Mouse (Mus musculus) frontal cortex, postnatal 36 days (tissue): ENCODE measurements around the gene Mecom.
A peak's percentile ranks its signal among the peaks of the same experiment; 100 is the strongest.
"Not testable (repeated sequence)": the region's sequence is repeated elsewhere in the genome, so short reads cannot be mapped to it uniquely, and the experiment has no call there.

Experiments
- DNase-seq, 2 experiments: peaks; one replicate each; pipeline ENCODE4 v3.0.0; 2022; ENCODE audit warnings: low spot score in 2 of 2

Gene Mecom

DNA sequence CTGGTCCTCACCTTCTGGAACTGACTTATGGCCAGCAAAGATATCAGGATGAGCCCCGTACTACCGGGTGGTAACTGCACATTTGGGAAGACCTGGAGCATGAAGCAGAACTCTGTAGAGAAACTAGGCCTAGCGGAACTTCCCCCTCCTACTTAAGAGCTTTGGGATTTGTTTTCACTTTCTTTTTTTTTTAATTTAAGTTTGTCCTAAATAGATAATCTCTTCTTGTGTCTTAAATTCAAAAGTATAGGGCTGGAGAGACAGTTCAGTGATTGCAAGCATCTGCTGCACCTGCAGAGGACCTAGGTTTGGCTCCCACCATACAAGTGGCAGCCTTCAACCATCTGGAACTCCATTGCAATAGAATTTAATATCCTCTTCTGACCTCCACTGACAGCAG is at the start of gene Mecom:
TSS of gene Mecom (minus strand) at position 101 of the 400 bp plus-strand sequence.
- DNase-seq = no peak

DNA sequence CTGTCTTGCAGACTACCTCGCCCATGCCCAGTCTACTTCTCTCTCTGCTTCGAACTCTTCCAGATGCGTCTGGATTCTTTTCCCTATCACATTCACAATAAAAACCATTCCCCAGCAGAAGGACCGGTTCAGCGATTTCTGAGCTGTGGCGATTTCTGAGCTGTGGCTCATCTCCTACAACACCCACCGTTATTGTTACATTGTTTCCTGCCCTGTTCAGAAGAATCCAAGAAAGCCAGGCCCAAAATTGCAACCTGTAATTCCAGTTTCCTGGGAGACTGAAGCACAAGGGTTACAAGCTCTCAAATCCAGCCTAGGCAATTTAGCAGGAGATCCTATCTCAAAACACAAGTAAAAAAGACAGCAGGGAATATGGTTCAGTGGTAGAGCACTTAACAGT is 49.5 kb upstream of the Mecom start:
- DNase-seq = no peak

DNA sequence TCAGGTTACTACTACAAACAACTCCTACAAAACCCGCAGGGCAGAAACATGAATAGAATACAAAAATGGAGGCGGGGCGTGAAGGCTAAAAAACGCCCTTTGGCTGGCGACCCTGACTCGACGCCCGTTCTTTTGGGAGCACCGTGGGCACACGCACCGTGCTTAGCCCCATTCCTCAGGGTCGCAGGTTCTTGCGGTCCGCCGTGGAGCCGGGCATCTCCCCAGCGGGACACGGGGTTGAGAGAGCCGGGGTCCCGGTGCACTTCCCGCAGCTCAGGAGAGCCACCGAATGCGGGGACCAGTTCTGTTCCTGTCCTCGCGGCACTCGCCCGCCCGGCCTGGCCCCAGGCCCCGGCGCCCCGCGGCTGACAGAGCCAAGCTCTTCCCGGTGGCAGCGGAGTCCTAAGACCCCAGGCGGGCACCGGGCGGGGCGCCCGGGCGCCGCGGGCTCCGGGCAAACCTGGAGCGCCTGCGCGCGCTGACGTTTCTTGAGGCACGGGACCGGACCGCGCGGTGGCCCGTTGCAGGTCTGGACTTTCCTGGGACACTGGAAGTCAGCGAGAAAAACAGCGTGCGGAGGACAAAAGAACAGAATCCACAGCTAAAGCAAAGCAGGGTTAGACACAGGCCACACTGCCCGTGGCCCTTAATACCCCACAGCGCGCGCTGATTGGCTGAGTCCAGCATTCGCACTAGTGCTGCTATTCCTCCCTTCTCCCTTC is 47.5 kb upstream of the Mecom start:
- DNase-seq = peak; percentile 23 to 35

DNA sequence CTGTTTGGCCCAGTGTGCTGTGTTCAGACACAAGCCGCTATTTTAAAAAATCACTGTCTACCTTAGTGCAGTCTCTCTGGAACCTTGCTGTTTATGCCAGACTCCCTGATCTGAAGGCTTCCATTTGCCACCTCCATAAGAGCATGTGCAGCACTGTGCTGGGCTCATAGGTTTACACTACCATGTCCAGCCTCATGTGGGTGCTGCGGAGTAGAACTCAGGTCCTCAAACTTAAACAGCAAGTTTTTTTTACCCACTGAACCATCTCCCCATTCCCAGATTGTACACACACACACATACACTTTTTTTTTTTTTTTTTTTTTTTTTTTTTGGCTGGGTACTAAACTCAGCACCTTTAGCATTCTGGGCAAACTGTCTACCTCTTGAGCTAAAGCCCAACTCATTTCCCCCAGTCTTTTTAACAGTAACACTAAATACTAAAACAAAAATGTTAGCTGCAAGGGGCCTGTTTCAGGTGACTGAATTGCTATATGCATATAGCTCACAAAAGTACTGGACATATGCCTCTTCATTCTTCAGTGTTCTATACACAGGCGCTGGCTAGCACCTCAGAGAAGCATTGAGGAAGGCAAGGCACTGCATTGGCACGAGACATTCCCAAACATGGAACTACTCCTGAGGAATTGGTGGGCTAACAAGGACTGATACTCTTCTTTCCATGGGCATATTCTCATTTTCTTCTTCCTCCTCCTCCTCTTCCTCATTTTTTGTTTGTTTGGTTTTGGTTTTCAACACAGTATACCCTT is 46.1 kb upstream of the Mecom start:
- DNase-seq = no peak

DNA sequence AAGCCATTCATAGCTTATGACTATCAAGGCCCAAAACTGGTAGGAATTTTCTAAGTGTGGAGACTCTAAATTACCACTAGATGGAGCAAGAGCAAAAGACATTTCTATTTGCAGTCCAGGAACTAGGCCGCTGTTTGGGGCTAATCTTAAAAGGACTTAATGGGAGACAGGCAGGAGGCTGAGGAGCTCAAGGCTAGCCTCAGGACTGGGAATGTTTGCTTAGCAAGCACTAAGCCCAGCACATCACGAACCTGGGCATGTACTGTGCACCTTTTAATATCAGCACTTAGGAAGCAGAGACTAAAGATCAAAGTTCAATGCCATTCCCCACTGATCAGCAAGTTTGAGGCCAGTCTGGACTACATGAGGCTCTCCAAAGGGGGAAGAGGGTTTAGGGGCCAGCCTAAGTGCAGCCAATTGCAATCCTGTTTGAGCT is 44.6 kb upstream of the Mecom start:
- DNase-seq = peak in 1 of 2 experiments; percentile 17

DNA sequence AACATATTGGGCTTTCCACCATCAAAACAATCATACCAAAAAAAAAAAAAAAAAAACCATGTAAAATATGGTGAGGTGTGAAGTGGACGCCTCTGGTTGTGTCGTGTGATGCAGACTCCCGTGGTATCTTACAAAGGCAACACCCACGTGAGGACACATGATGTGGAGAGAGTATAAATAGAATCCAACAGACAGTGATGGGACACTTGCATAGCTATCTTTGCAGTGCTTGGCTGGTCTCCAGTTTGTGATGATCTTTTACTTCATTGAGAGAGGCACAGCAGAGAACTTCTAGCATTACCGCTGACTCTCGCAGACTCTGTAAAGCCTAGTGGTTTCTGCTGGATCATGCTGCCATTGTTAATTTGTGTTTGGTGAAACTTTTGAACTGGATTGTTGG is 41.1 kb upstream of the Mecom start:
- no peak for DNase-seq

DNA sequence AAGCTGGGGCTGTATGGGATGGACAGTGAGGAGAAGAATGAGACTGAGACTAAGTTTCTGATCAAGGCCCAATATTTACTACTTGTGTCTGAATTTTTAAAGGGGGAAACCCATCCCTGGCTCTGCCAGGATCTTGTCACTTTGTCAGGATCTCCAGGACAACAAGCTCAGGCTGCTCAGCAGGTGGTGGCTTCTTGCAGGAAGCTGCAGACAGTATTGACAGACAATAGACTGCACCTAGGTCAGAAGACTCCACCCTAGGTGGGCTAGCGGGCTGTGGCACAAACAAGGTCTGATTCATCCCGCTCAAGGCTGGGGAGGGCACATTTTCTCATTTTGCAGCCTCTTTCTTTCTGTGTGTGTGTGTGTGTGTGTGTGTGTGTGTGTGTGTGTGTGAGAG is 25.7 kb upstream of the Mecom start:
- DNase-seq = no peak

DNA sequence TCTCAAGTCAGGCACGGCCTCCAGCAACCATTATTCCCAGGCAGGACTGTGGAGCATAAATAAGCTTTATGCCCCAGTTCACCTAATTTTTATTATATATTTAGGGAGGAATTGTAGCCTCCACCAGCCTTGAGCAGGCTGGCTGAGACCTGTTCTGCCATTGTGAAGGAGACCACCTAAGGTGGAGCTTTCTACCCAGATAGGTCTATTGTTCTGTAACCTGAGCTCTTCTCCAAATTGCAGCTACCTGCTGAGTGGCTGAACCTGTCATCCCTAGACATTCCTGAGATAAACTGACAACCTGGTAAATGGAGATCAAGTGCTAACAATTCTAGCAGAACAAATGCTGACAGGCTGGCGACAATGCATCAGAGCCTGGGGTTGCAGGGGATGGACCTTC is 18.5 kb upstream of the Mecom start:
- DNase-seq = not testable (repeated sequence)

DNA sequence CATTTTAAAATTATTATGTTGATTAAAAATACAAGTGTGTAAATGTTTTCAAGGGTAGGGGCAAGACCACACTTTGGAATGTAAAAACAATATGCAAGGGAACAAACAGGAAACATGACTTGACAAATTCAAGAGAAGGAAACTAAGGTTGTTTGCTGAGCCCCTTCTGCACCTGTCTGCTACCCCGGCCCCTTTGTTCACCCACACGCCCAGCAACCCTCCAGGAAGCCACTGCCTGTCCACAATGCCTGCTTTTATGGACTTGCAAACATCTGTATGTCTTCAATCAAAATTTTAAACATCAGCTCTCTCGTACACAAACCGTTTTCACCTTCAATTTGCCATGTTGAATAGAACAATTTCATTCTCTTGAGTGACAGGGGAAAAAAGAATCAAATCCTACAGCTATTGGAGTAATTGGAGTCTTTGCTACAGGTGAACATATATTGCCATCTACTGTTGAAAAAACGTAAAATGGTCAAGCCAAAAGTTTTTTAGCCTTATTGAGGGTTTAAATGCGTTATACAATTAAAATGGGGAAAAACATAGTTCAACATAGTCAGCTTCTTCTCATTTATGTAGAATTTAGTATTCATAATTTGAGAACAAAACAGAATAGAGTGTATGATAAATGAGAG is 13.0 kb upstream of the Mecom start:
- no peak for DNase-seq

DNA sequence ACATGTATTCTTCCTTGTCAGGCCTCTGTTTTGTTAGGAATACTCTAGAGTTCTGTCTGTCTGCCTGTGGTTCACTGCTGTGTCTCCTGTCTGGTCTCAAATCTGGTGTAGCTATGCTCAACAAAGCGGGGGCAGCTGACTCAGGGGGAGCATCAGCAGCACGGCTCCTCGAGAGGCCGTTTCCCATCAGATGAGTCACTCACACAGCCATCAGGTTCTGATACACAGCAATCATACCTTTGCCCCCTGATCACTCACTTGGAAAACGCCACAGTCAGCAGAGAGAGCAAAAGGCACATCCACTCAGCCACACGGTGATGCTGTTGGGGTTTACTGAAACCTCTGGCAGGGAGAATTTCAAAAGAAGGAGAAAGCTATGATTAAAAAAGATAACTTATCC is 5.9 kb upstream of the Mecom start:
- DNase-seq = no peak

DNA sequence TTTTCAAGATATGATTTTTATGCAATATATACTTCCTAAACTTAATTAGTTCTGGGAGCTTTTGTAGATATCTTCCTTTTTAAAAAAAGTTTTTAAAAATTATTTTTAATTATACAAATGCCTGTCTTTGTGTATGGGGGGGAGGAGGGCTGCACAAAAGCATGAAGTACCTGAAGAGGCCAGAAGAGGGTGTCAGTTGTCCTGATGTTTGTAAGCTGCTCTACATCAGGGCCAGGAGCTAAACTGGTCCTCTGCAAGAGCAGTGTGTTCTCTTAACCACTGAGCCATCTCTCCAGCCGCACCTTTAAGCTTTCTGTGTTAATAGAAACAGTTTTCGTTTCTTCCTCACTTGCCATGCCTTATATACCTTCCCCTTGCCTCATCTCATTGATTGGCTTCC is 2.4 kb upstream of the Mecom start:
- DNase-seq = peak in 1 of 2 experiments; percentile 2

DNA sequence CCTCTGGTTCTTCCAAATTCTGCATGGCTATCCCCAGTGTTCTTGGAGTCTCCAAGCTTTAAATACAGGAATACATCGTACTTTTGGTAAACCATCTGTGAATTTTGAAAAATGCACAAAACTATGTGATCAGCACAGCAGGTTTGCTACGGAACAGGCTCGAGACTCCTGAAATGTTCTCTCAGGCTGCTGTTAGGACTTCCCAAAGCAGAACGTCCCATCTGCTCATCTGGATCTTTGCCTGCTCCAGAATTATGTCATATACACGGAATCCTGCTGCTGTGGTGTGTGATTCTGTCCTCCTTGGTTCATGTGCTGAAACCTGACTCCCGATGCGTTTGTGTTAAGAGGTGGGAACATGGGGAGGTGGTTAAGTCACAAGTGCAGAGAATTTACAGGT is 1.1 kb upstream of the Mecom start:
- DNase-seq = peak in 1 of 2 experiments; percentile 9

DNA sequence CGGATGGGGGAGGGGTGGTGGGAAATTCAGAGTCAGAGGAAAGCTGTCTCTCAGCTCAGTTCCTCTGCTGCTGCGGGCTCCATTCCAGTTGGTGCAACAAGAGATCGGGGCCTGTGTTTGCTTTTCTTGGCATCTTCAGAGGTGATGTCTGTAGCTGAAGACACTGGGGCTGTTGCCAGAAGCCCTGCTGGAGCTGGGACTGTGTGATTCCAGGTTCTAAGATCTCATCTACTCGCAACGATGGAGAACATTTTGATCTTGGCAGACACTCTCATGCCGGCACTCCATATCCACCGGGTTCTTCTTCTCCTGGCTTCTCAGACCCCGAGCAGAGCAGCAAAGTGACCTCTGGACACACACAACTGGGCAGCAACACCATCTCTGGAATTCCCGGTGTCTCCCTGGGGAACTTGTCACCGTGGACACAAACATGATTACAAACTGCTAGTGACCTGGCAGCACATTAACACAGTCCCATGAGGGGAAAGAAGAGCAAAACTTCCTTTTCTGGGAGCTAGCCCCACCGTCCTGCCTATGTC is 908 bp downstream of the Mecom start:
- DNase-seq = peak; percentile 6 to 9

DNA sequence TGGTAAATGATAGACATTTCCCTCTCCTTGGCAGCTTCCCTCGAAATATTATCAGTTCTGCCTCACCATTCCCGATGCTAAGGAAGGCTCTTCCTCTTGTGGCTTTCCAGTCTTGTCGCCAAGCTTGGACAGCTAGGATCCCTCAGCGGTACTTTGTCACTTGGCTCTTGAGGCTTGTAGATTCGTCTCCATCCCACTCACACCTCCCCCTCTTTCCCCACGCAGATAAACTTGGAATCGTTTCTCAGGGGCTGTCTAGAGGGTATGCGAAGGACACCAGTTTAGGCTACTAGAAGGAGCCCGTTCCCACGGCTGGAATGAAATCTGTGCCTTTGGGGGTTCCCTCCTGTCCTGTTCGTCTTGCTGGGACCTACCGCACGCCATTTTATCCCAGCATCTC is 1.4 kb downstream of the Mecom start:
- DNase-seq = no peak

DNA sequence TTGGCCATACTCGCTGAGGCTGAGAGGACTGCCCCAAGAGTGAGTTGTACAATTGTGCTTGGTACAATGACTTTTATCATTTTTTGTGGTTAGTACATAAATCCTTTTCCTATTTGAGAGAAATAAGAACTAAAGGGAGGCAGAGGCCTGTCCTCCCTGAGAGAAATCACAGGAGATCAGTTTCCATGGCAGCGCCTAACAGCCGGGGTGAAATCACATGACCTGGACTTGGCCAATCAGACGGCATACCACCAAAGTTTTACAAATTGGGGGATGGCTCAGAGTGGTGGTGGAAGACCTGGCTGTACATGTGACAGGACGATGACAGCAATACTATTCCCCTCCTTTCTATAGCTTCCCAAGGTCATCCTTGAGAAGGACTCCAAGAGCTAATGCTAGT is 2.6 kb downstream of the Mecom start:
- DNase-seq = no peak

DNA sequence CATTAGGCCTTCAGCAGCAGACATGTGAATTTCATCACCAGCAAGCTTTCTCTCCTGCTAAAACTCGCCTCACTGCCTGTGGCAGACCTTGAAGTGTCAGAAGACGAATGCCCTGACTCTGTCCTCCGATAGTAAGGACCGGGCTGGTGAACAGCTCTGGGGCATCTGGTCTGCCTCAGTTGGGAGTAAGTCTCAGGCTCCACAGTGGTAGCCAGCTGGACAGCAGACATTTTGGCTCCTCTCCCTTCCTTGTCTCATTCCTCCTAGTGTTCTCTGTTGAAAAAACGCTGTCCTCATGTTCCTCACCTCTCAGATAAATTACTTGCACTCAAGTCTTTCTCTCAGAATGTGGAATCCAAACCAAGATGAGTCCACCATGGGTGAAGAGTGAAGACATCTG is 3.5 kb downstream of the Mecom start:
- no peak for DNase-seq

DNA sequence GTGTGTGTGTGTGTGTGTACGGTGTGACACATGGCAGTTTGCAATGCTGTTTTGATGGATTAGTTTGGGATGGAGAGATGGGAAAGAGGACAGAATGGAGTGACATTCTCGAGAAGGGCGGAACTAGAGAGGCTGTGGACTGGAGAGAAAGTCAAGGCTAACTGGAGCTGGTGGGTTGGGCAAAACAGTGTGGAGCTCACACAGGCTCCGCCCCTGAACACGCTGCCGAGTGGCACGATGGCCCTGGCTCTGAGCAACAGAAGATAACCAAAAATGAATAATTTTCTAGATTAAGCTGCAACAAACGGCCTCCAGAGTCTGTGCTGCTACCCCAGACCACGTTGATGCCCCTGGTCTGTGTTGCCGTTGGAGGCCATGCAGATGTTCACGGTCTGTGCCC is 12.0 kb downstream of the Mecom start:
- DNase-seq = no peak

DNA sequence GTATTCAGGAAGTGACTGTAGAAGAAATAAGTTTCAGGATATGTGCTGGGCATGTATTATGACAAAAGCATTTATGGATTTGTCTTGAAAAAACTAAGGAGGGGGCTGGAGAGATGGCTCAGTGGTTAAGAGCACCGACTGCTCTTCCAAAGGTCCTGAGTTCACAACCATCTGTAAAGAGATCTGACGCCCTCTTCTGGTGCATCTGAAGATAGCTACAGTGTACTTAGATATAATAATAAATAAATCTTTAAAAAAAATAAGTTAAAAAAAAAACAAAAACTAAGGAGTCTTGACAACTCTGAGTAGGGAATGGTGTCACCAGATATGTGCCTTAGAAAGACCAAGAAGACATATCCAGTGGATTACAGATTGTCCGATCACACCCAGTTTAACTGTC is 27.1 kb downstream of the Mecom start:
- DNase-seq = not testable (repeated sequence)

DNA sequence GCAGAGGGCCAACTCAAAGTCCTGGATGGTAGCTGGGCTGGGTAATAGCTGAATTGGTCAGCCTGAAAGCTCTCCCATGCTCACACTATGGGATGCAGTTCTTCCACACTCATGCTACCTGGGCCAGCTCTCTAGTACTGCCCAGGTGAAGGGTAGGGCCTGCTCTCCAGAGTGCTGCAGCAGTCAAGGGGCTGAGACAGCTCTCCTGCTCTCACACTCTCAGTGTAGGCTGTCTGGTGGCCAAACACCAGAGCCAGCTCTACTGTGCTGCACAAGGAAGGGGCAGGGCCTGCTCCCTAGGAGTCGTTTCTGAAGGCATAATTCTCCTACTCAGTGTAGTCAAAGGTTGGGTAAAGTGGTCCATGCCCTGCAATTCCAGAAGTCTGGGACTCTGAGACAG is 28.4 kb downstream of the Mecom start:
- DNase-seq = no peak

DNA sequence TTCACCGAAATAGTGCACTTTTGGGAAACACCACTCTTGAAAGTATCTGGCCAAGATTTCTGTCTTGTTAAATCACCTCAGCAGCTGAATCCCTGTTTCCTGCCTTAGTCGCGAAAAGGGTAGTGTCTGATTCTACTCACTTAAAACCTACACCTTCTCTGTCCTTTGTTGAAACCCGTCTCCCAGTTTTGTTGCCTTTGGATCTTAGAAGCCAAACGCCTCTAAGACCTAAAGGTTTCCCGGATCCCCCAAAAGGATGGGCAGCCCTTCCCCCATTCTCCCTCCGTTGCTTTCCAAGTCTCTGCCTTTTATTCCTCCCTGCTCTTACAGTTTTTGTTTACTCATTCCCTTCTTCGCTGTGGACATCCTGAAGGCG is 32.0 kb downstream of the Mecom start:
- DNase-seq = no peak

DNA sequence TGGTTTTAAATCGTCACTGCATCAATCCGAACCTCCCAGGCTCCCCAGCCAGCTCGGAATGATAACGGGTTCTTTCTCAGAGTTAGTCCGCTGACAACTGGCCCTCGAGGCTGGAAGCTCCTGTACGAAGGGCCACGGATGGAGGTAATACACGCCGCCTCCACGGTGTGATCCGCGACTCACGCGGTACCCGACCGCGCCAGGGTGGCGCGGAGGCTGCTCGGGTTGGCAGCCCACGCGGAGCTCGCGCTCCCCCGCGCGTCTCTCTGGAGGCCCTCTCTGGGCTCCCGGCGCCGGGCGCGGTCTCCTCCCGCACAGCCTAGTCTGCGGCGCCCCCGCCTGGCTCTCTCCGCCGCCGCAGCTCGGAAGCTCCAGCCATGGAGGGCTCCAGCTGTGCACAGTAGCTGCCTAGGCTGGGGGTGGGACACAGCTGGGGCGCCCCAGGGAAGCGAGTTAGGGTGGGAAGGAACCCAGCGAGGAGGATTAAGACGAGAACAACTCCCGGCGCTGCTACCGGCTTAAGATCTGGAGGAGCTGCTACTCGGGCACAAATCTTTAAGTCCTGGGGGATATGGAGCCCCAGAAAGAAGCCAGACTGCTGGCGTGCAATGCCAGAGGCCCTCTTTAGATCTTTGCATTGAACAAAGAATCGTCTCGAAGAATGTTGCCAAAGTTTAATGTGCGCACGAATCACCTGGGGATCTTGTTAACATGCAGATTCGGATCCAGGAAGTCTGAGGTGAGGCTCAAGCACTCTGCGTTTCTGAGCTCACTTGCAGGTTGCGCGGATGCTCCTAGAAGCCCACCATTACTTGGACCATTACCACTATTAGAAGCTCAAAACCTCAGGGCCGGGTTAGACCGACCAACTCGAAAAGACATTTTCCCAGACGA is 32.7 kb downstream of the Mecom start:
- DNase-seq = peak in 1 of 2 experiments; percentile 10
